Mouse (Mus musculus) stomach, postnatal 0 days (tissue): ENCODE measurements around the gene Kdm7a.

ENCODE experiments used
- CTCF ChIP-seq: IDR thresholded peaks from 2 replicates; pipeline ENCODE4 v1.5.1; 2016; ENCODE audit warnings: antibody characterized with exemption, low read depth, mild to moderate bottlenecking, moderate library complexity
- EP300 ChIP-seq: optimal IDR thresholded peaks from 2 replicates; pipeline ENCODE3; 2016; ENCODE audit warnings: antibody characterized with exemption

- no peak for TF ChIP-seq CTCF
- no peak for TF ChIP-seq EP300
These were observed 36.9 kb upstream of the Kdm7a start for GRCm38 (mm10) chr6:39243511-39243961.
